8 mouse cellular contexts compared by ENCODE assay signal in the genomic region with DNA sequence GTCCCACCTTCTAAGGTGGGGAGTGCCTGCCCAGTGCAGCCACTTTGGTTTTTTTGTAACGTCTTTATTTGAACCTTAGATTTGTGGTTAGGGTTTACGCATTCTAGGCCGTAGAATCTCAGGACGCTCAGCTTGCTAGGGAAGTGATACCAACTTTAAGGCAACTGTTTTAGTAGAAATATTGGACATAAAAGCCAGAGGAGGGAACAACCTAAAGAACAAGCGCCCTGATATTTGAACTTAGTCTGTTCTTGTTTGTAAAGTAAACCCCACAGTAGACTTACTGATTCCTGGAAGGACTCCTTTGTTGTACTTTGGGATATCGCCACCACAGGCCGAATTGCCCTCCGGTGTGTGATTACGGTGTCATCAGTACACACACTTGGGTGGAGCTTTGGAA. TPM values are rescaled to one million over a fixed set of nuclear protein-coding genes. Genes with fewer than 3 reads are reported as not detected.
DNase-seq lines count a peak whose midpoint lies in the region; ATAC-seq and TF ChIP-seq lines count a peak whose summit lies in the region.

No protein-coding gene starts in this region.

- peaks cover 2% of the 10 kb centered on the region; the same call in 1 of the 2 replicates for H3K27me3 ChIP-seq in erythroblast, embryonic 14.5 days (ENCODE audit: control insufficient read depth)
- no peaks in the 10 kb centered on the region for H3K27me3 ChIP-seq in C2C12 (ENCODE audit: control insufficient read depth, insufficient read depth, insufficient read length)
- H3K27me3 ChIP-seq in forebrain, embryonic 15.5 days: no peaks in the 10 kb centered on the region
- H3K27me3 ChIP-seq in liver, postnatal 0 days (ENCODE audit: insufficient read depth, low read length): no peaks in the 10 kb centered on the region

- DNase-seq in liver, postnatal 0 days: no peak
- no peak for DNase-seq in layer of hippocampus, adult 9-10 months (ENCODE audit: low spot score)
- DNase-seq in frontal cortex, postnatal 25 days (ENCODE audit: low spot score in 2 of 2): no peak
- DNase-seq in layer of hippocampus, postnatal 14 days (ENCODE audit: low spot score in 2 of 2): no peak

- WGBS in forebrain, embryonic 15.5 days: 67% methylated on average over 9 of the region's 9 CpGs
- 30% methylated on average over 9 of the region's 9 CpGs for WGBS in liver, postnatal 0 days (ENCODE audit: insufficient replicate concordance)

- H3K9ac ChIP-seq in forebrain, embryonic 15.5 days (replicated peaks): 0 out of 2 replicates have a peak overlapping the region, but pooled peaks have one; percentile 90
- peak overlapping the region; percentile 96 for H3K9ac ChIP-seq in liver, postnatal 0 days (replicated peaks)

- TF ChIP-seq CTCF in C2C12 (IDR thresholded peaks at IDR 0.05; ENCODE audit: control insufficient read depth, insufficient read depth, insufficient read length): no peak
- TF ChIP-seq CTCF in liver, postnatal 0 days (IDR thresholded peaks at IDR 0.05; ENCODE audit: low read depth): 0 out of 2 replicates have a peak, but pooled peaks have one; percentile 0

- no peaks in the 10 kb centered on the region for H3K9me3 ChIP-seq in erythroblast, embryonic 14.5 days (ENCODE audit: control insufficient read depth, low read length)
- H3K9me3 ChIP-seq in forebrain, embryonic 15.5 days: no peaks in the 10 kb centered on the region
- no peaks in the 10 kb centered on the region for H3K9me3 ChIP-seq in liver, postnatal 0 days (ENCODE audit: low read length)

- TF ChIP-seq EP300 in liver, postnatal 0 days (IDR thresholded peaks at IDR 0.05; ENCODE audit: low read depth): no peak

- no peak overlapping the region for H3K27ac ChIP-seq in forebrain, embryonic 15.5 days (replicated peaks)
- H3K27ac ChIP-seq in liver, postnatal 0 days (ENCODE audit: low read depth): peak overlapping the region; percentile 99

- H3K36me3 ChIP-seq in erythroblast, embryonic 14.5 days (ENCODE audit: control insufficient read depth): peaks cover 25% of the 10 kb centered on the region
- H3K36me3 ChIP-seq in C2C12 (ENCODE audit: control insufficient read depth, insufficient read depth): no peaks in the 10 kb centered on the region
- 0 out of 2 replicates have a peak, but pooled peaks cover under 1% of the 10 kb centered on the region for H3K36me3 ChIP-seq in forebrain, embryonic 15.5 days
- H3K36me3 ChIP-seq in liver, postnatal 0 days (replicated peaks; ENCODE audit: insufficient read depth, low read length): no peaks in the 10 kb centered on the region

- H3K79me3 ChIP-seq in C2C12 (ENCODE audit: low read depth): peaks cover 59% of the 10 kb centered on the region

- peak overlapping the region; percentile 100 for H3K4me3 ChIP-seq in erythroblast, embryonic 14.5 days (replicated peaks)
- H3K4me3 ChIP-seq in C2C12 (ENCODE audit: insufficient read depth, poor library complexity, severe bottlenecking): peak overlapping the region; percentile 86
- H3K4me3 ChIP-seq in forebrain, embryonic 15.5 days: peak overlapping the region; percentile 95
- H3K4me3 ChIP-seq in liver, postnatal 0 days (ENCODE audit: low read depth, low read length): peak overlapping the region; percentile 96

- H3K4me2 ChIP-seq in forebrain, embryonic 15.5 days (replicated peaks): peak overlapping the region; percentile 78
- peak overlapping the region; percentile 80 for H3K4me2 ChIP-seq in liver, postnatal 0 days (ENCODE audit: low read depth, low read length)

- peak overlapping the region; percentile 18 for H3ac ChIP-seq in C2C12 (ENCODE audit: control insufficient read depth, insufficient read length, low read depth)

- H3K79me2 ChIP-seq in C2C12 (ENCODE audit: control insufficient read depth, insufficient read depth): peaks cover 62% of the 10 kb centered on the region

- peaks cover 43% of the 10 kb centered on the region for H3K4me1 ChIP-seq in erythroblast, embryonic 14.5 days (ENCODE audit: control insufficient read depth)
- peaks cover 43% of the 10 kb centered on the region for H3K4me1 ChIP-seq in forebrain, embryonic 15.5 days
- peaks cover 31% of the 10 kb centered on the region for H3K4me1 ChIP-seq in liver, postnatal 0 days (ENCODE audit: insufficient read depth)

- ATAC-seq in erythroblast, adult 5-6 weeks (replicated peaks; ENCODE audit: low FRiP score, poor library complexity, severe bottlenecking): no peak
- ATAC-seq in forebrain, embryonic 15.5 days (replicated peaks): no peak
- ATAC-seq in liver, postnatal 0 days: no peak

TF ChIP-seq in C2C12, 6 proteins besides CTCF, POLR2A, EP300 and RAD21:
- TF ChIP-seq MYOD1 (IDR thresholded peaks at IDR 0.05; ENCODE audit: control insufficient read depth, insufficient read length, low read depth): no peak
- TF ChIP-seq USF1 (IDR thresholded peaks at IDR 0.05; ENCODE audit: low read depth): no peak
- TF ChIP-seq CEBPB (IDR thresholded peaks at IDR 0.05; ENCODE audit: low read depth): no peak
- TF ChIP-seq MAX (IDR thresholded peaks at IDR 0.05): no peak
- no peak for TF ChIP-seq MYOG (IDR thresholded peaks at IDR 0.05; ENCODE audit: control insufficient read depth, extremely low read depth, insufficient read length)
- TF ChIP-seq FOSL1 (IDR thresholded peaks at IDR 0.05; ENCODE audit: insufficient read depth, low read length, poor library complexity, severe bottlenecking): no peak

RNA-seq across cellular contexts. Expression of a gene that starts 1.2 kb away (rescaled TPM):
- polyA plus RNA-seq in erythroblast, embryonic 14.5 days (2012): not detected in 2 replicates
- not detected in 2 replicates for total RNA-seq in erythroblast, adult 5-6 weeks (2015; ENCODE audit: low replicate concordance)
- not detected in 2 replicates for total RNA-seq in erythroblast, adult 5-6 weeks (2017; ENCODE audit: low replicate concordance)
- 0.35 TPM for polyA plus RNA-seq in C2C12 (2012; fragmentation: generic; extraction: Trizol)
- polyA plus RNA-seq in forebrain, embryonic 15.5 days (2015; fragmentation: Nextera tagmentation; extraction: Ambion mirVana): not detected in 2 replicates
- polyA plus RNA-seq in liver, postnatal 0 days (2015; fragmentation: Nextera tagmentation; extraction: Ambion mirVana): not detected in 2 replicates
- total RNA-seq in layer of hippocampus, postnatal 14 days (2021): not detected

RNA-seq across cellular contexts. Expression of a gene that starts 1.5 kb away (rescaled TPM):
- 39.4 and 61.9 TPM in 2 replicates for polyA plus RNA-seq in erythroblast, embryonic 14.5 days (2012)
- total RNA-seq in erythroblast, adult 5-6 weeks (2015; ENCODE audit: low replicate concordance): 182 and 214 TPM in 2 replicates
- total RNA-seq in erythroblast, adult 5-6 weeks (2017; ENCODE audit: low replicate concordance): 262 and 270 TPM in 2 replicates
- polyA plus RNA-seq in C2C12 (2012; fragmentation: generic; extraction: Trizol): 79.7 TPM
- polyA plus RNA-seq in forebrain, embryonic 15.5 days (2015; fragmentation: Nextera tagmentation; extraction: Ambion mirVana): 323 and 340 TPM in 2 replicates
- 83.0 and 87.4 TPM in 2 replicates for polyA plus RNA-seq in liver, postnatal 0 days (2015; fragmentation: Nextera tagmentation; extraction: Ambion mirVana)
- 100 to 1,000 TPM; 171 to 178 TPM for total RNA-seq in layer of hippocampus, postnatal 14 days (2021)
